Mouse (Mus musculus) limb, embryonic 11.5 days (tissue): ENCODE measurements at regions not wholly inside any gene's neighbourhood (a gene's known extent, or its start where the extent isn't known, plus 50 kb on each side); places are given as distances from the start of the nearest gene placed in this dataset.

ENCODE experiments used
- ATAC-seq: fragments of 200-750 bp; cut with Nextera tagmentation; 2 replicates; pipeline ENCODE4 v1.8.0; 2017; ENCODE audit warnings: low read depth; ENCODE audit not compliant: insufficient number of reproducible peaks, low FRiP score, low TSS enrichment
- DNase-seq: peaks from one replicate; pipeline ENCODE4 v3.0.0-alpha.2; 2015; ENCODE audit warnings: low spot score
- H3K27ac ChIP-seq: fragments of 300-500 bp; sonication (generic); replicated peaks from 2 replicates; pipeline ENCODE4 v1.5.1; 2014; ENCODE audit warnings: low read depth, mild to moderate bottlenecking, low read length
- H3K27me3 ChIP-seq: fragments of 300-500 bp; sonication (generic); 2 replicates; pipeline ENCODE4 v1.6.1; 2014; ENCODE audit warnings: mild to moderate bottlenecking, low read length, mixed read lengths; ENCODE audit not compliant: control insufficient read depth, insufficient read depth
- H3K36me3 ChIP-seq: fragments of 300-500 bp; sonication (generic); 2 replicates; pipeline ENCODE4 v1.6.1; 2014; ENCODE audit warnings: mild to moderate bottlenecking, low read length, moderate library complexity, mixed read lengths; ENCODE audit not compliant: control insufficient read depth, insufficient read depth
- H3K4me1 ChIP-seq: fragments of 300-500 bp; sonication (generic); 2 replicates; pipeline ENCODE4 v1.6.1; 2014; ENCODE audit warnings: low read length, mixed read lengths; ENCODE audit not compliant: control insufficient read depth, insufficient read depth
- H3K4me2 ChIP-seq: fragments of 300-500 bp; sonication (generic); 2 replicates; pipeline ENCODE4 v1.6.1; 2014; ENCODE audit warnings: low read depth, mild to moderate bottlenecking, moderate library complexity; ENCODE audit not compliant: severe bottlenecking
- H3K4me3 ChIP-seq: fragments of 300-500 bp; sonication (generic); 2 replicates; pipeline ENCODE4 v1.5.1; 2014; ENCODE audit warnings: low read depth, low read length
- H3K9ac ChIP-seq: fragments of 300-500 bp; sonication (generic); 2 replicates; pipeline ENCODE4 v1.6.1; 2014; ENCODE audit warnings: mild to moderate bottlenecking, low read length
- H3K9me3 ChIP-seq: fragments of 300-500 bp; sonication (generic); 2 replicates; pipeline ENCODE4 v1.6.1; 2016; ENCODE audit warnings: low read length; ENCODE audit not compliant: control insufficient read depth
- WGBS: fragments of 180-500 bp; shearing (Covaris S2); extraction: QIAGEN DNeasy Blood & Tissue Kit; methylation state at CpG from one replicate; pipeline ENCODE4 v1.1.7; 2014; 5-methylcytosine and 5-hydroxymethylcytosine counted together

GRCm38 (mm10) chr11:38762241-38762640 lies 1526.5 kb upstream of the Tenm2 start:
- Histone ChIP-seq H3K4me2 (no peak overlapping the region), H3K9ac (no peak overlapping the region), H3K36me3 (no peaks in the 10 kb centered on the region), H3K27ac (no peak overlapping the region), H3K9me3 (no peaks in the 10 kb centered on the region), H3K27me3 (no peaks in the 10 kb centered on the region), H3K4me3 (no peak overlapping the region), H3K4me1 (no peaks in the 10 kb centered on the region)
- no peak for DNase-seq
- 75% methylated on average over 2 of the region's 2 CpGs for WGBS
- no peak for ATAC-seq

DNA sequence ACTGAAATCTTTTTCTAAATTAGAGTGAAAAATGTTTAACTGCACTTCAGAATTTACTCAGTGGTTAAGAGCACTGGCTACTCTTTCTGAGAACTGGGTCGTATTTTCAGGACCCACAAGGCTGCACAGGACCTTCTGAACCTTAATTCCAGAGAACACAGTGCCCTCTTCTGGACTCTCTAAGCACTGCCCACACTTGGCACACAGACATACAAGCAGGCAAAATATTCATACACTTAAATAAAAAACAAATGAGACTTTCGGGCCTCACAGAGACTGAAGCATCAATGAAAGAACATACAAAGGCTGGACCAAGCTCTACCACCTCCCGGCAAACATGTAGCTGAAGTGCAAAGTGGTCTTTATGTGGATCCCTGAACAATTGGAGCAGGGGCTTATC lies 1511.8 kb upstream of the Tenm2 start:
- ATAC-seq: no peak
- H3K4me1 ChIP-seq: no peaks in the 10 kb centered on the region
- no peaks in the 10 kb centered on the region for H3K27me3 ChIP-seq
- no peak overlapping the region for H3K4me2 ChIP-seq
- WGBS: 43% methylated on average over 3 of the region's 3 CpGs
- no peak overlapping the region for H3K27ac ChIP-seq
- no peak overlapping the region for H3K4me3 ChIP-seq
- no peaks in the 10 kb centered on the region for H3K36me3 ChIP-seq
- no peak overlapping the region for H3K9ac ChIP-seq
- H3K9me3 ChIP-seq: no peaks in the 10 kb centered on the region
- DNase-seq: peak; percentile 41

- ATAC-seq (no peak), DNase-seq (no peak)
- Histone ChIP-seq H3K27me3 (no peaks in the 10 kb centered on the region), H3K4me3 (no peak overlapping the region), H3K9me3 (no peaks in the 10 kb centered on the region), H3K36me3 (no peaks in the 10 kb centered on the region), H3K9ac (no peak overlapping the region), H3K4me1 (no peaks in the 10 kb centered on the region), H3K27ac (no peak overlapping the region), H3K4me2 (no peak overlapping the region)
- 80% methylated on average over 2 of the region's 2 CpGs for WGBS
Measured at GRCm38 (mm10) chr11:38729101-38729500, 1493.3 kb upstream of the Tenm2 start.

DNA sequence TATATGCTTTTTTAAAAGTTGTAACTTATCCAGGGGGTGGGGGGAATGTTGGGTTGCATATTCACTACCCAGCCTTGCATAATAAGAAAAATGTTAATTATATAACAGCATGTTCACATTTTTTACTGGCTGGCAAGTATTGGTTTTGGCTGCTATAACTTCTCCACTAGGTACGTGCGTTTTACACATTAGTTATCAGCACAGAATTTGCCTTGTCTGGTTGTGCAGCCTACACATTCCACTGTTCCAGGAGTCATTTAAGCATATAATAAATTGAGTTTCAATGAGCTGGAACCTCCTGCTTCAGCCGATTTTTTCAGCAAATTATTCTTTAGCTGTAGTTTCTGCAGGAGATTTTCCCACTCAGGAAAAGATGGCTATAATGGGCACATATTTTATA lies 1479.9 kb upstream of the Tenm2 start:
- no peaks in the 10 kb centered on the region for H3K9me3 ChIP-seq
- H3K4me2 ChIP-seq: no peak overlapping the region
- H3K4me1 ChIP-seq: no peaks in the 10 kb centered on the region
- no peaks in the 10 kb centered on the region for H3K36me3 ChIP-seq
- ATAC-seq (no peak), DNase-seq (no peak)
- no peaks in the 10 kb centered on the region for H3K27me3 ChIP-seq
- H3K9ac ChIP-seq: no peak overlapping the region
- no peak overlapping the region for H3K27ac ChIP-seq
- no peak overlapping the region for H3K4me3 ChIP-seq
- WGBS: 84% methylated on average over 3 of the region's 3 CpGs

GRCm38 (mm10) chr11:38681264-38681663 lies 1445.5 kb upstream of the Tenm2 start:
- Histone ChIP-seq H3K4me2 (no peak overlapping the region), H3K27me3 (no peaks in the 10 kb centered on the region), H3K4me1 (no peaks in the 10 kb centered on the region), H3K9me3 (no peaks in the 10 kb centered on the region), H3K27ac (no peak overlapping the region), H3K9ac (no peak overlapping the region), H3K4me3 (no peak overlapping the region), H3K36me3 (no peaks in the 10 kb centered on the region)
- DNase-seq (no peak), ATAC-seq (no peak)
- 71% methylated on average over 7 of the region's 7 CpGs for WGBS

DNA sequence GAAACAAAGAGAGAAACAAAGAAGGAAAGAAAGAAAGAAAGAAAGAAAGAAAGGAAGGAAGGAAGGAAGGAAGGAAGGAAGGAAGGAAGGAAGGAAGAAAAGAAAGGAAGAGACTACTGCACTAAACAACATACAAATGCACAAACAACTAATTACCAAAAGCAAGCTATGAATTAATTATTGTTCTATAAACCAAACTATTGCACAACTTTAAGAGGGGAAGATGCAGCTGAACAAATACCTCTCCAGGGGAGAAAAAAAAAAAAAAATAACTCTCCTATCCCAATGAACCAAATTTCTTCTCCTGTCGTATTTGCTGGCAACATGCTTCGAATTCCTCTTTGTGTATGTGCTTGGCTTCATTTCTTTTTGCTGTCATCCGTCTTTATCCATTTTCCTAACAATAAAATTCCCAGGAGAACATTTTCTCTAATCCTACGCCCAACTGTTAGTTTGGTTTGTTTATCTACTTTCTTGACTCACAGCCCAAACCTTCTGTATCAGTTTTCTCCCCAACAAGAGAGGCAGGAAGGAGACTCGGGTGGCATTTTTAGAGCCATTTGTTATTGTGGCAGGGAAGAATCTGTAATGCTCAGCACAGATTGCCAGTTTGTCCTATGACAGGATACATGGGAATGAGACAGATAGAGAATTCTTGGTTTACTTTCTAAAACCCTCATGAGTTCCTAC lies 1437.7 kb upstream of the Tenm2 start:
- Histone ChIP-seq H3K4me2 (no peak overlapping the region), H3K4me1 (no peaks in the 10 kb centered on the region), H3K9ac (no peak overlapping the region), H3K4me3 (no peak overlapping the region), H3K36me3 (no peaks in the 10 kb centered on the region), H3K9me3 (no peaks in the 10 kb centered on the region), H3K27me3 (no peaks in the 10 kb centered on the region), H3K27ac (no peak overlapping the region)
- 75% methylated on average over 5 of the region's 5 CpGs for WGBS
- DNase-seq: no peak
- no peak for ATAC-seq
